Mouse (Mus musculus) ES-E14 (cell line): Measurements from ENCODE around the gene Ccr9.

Experiments
- CHD2 ChIP-seq: IDR thresholded peaks from 2 replicates; pipeline ENCODE4 v1.6.1; 2014; ENCODE audit warnings: mild to moderate bottlenecking, low read depth, low read length, inconsistent platforms
- HCFC1 ChIP-seq: IDR thresholded peaks from 2 replicates; pipeline ENCODE4 v1.6.1; 2012; ENCODE audit warnings: low read length, inconsistent platforms, borderline replicate concordance; ENCODE audit not compliant: insufficient read depth
- ZC3H11A ChIP-seq: IDR thresholded peaks from 2 replicates; pipeline ENCODE4 v1.6.1; 2012; ENCODE audit warnings: low read depth, mild to moderate bottlenecking, inconsistent platforms, low read length, borderline replicate concordance

DNA sequence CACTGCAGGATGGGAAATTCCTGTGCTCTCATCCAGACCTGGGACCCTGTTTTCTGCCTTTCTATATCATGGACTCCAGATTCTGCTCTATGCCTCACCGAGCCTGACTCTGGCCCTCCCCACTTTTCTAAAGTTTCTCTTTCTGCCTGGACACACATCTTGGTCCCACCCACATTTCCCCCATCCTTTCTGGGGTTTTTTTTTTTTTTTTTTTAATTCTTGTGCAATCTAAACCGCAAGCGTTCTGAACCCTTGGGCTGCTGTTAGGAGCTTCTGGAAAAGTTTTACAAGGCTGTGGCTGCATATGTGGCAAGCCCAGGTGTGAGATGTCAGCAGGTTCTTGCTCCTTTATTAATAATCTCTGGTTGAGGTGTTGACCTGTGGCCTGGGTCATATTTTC lies 5.5 kb downstream of the Ccr9 start:
- TF ChIP-seq CHD2 (no peak), HCFC1 (no peak), ZC3H11A (no peak)
